Mouse (Mus musculus): ENCODE data around the gene St3gal3.

GRCm38 (mm10) chr4:117917402-117917801 is 217.3 kb downstream of the St3gal3 start:
- TF ChIP-seq CTCF (IDR thresholded peaks at IDR 0.05; ENCODE audit: insufficient read depth, low read length): no peak
- no peak for TF ChIP-seq POLR2A (IDR thresholded peaks at IDR 0.05; ENCODE audit: borderline replicate concordance, extremely low read depth, low read depth, low read length)
